Mouse (Mus musculus) myocyte (in vitro differentiated cells): Measurements from ENCODE around the gene Dnajc1. TPM values are rescaled to one million over a fixed set of nuclear protein-coding genes. Genes with fewer than 3 reads are reported as not detected.
A peak's percentile ranks its signal among the peaks of the same experiment; 100 is the strongest.

Experiments used
- H3K27me3 ChIP-seq: one replicate; pipeline ENCODE4 v1.6.1; 2011; ENCODE audit not compliant: control insufficient read depth, insufficient read depth, insufficient read length
- H3K36me3 ChIP-seq: one replicate; pipeline ENCODE4 v1.6.1; 2011; ENCODE audit not compliant: control insufficient read depth, insufficient read depth
- H3K4me2 ChIP-seq: one replicate; pipeline ENCODE4 v1.6.1; 2011; ENCODE audit warnings: low read depth, control low read depth
- H3K4me3 ChIP-seq: one replicate; pipeline ENCODE4 v1.5.1; 2011; ENCODE audit warnings: mild to moderate bottlenecking, control low read depth, moderate library complexity
- H3K79me2 ChIP-seq: one replicate; pipeline ENCODE4 v1.6.1; 2011; ENCODE audit not compliant: control insufficient read depth, insufficient read depth
- H3ac ChIP-seq: one replicate; pipeline ENCODE4 v1.6.1; 2011; ENCODE audit not compliant: control insufficient read depth, insufficient read length
- CEBPB ChIP-seq: IDR thresholded peaks from 2 replicates; pipeline ENCODE4 v1.6.1; 2011; ENCODE audit warnings: mild to moderate bottlenecking, moderate library complexity; ENCODE audit not compliant: poor library complexity, insufficient read depth, severe bottlenecking
- E2F4 ChIP-seq: IDR thresholded peaks from one replicate; pipeline ENCODE4 v1.6.1; 2011; ENCODE audit warnings: mild to moderate bottlenecking, control low read depth, moderate library complexity; ENCODE audit not compliant: insufficient read depth
- MAX ChIP-seq: IDR thresholded peaks from one replicate; pipeline ENCODE4 v1.6.1; 2011; ENCODE audit warnings: low read depth, mild to moderate bottlenecking, control low read depth
- MYOD1 ChIP-seq, 3 experiments: IDR thresholded peaks; one replicate each; pipeline ENCODE4 v1.6.1; 2011; ENCODE audit warnings: control low read depth in 2 of 3, low read depth in 2 of 3, mild to moderate bottlenecking in 2 of 3, moderate library complexity in 1 of 3; ENCODE audit not compliant: insufficient read length in 2 of 3, control insufficient read depth in 1 of 3
- MYOG ChIP-seq, 3 experiments: IDR thresholded peaks; one replicate each; pipeline ENCODE4 v1.6.1; 2011; ENCODE audit warnings: control low read depth in 2 of 3, low read depth in 2 of 3, mild to moderate bottlenecking in 2 of 3; ENCODE audit not compliant: insufficient read length in 2 of 3, control insufficient read depth in 1 of 3, insufficient read depth in 1 of 3
- POLR2A ChIP-seq: IDR thresholded peaks from one replicate; pipeline ENCODE4 v1.6.1; 2011; ENCODE audit warnings: low read depth, mild to moderate bottlenecking, control low read depth, moderate library complexity; ENCODE audit not compliant: insufficient read length
- POLR2AphosphoS2 ChIP-seq: IDR thresholded peaks from one replicate; pipeline ENCODE4 v1.6.1; 2011; ENCODE audit warnings: low read depth, control low read depth; ENCODE audit not compliant: insufficient read length
- REST ChIP-seq: IDR thresholded peaks from one replicate; pipeline ENCODE4 v1.6.1; 2011; ENCODE audit warnings: mild to moderate bottlenecking, control low read depth, moderate library complexity; ENCODE audit not compliant: insufficient read depth, insufficient read length
- SRF ChIP-seq: IDR thresholded peaks from one replicate; pipeline ENCODE4 v1.6.1; 2011; ENCODE audit warnings: low read depth; ENCODE audit not compliant: control insufficient read depth, insufficient read length
- TCF12 ChIP-seq: IDR thresholded peaks from one replicate; pipeline ENCODE4 v1.6.1; 2011; ENCODE audit warnings: mild to moderate bottlenecking, control low read depth; ENCODE audit not compliant: poor library complexity, insufficient read depth, severe bottlenecking
- TCF3 ChIP-seq: IDR thresholded peaks from one replicate; pipeline ENCODE4 v1.6.1; 2011; ENCODE audit warnings: low read depth, control low read depth; ENCODE audit not compliant: insufficient read length
- USF1 ChIP-seq: IDR thresholded peaks from one replicate; pipeline ENCODE4 v1.6.1; 2011; ENCODE audit warnings: low read depth, mild to moderate bottlenecking, control low read depth, moderate library complexity
- polyA plus RNA-seq: library from polyadenylated mRNA; unstranded; fragments of >200 nt; fragmentation: generic; extraction: Trizol; gene quantifications from one replicate; pipeline ENCODE4 v1.2.1, GENCODE M21; 2012; ENCODE audit warnings: missing spikeins

Gene Dnajc1
- polyA plus RNA-seq, 1 experiment: 9.3 TPM

DNA sequence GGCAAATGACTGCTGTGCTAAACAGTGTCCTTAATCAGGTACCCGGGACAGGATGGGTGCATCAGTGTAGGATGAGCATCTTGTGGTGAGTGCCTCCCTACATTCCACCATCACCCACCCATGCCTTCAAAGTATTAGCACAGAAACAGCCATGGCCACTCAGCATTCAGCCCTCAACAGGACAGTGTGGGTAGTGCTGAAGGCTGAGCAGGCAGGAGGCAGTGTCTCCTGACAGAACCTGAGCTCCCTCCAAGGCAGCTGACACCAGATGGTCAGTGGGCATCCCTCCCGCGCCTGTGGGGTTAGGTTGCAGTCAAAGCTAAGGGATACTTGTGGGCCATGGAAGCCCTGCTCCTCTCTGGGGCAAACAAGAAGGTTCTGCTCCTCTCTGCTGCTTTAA lies 174.8 kb downstream of the Dnajc1 start:
- Histone ChIP-seq H3K4me2 (no peak overlapping the region), H3ac (no peak overlapping the region), H3K36me3 (peaks cover 25% of the 10 kb centered on the region), H3K27me3 (no peaks in the 10 kb centered on the region), H3K4me3 (no peak overlapping the region), H3K79me2 (no peaks in the 10 kb centered on the region)
- TF ChIP-seq TCF3 (no peak), MYOG (IDR thresholded peaks at IDR 0.05; ENCODE audit: control insufficient read depth in 1 of 3, insufficient read depth in 1 of 3, insufficient read length in 2 of 3, low read depth in 2 of 3) (peak in 2 of 3 experiments; percentile 62 to 78), POLR2A (no peak), CEBPB (no peak), MYOD1 (IDR thresholded peaks at IDR 0.05; ENCODE audit: control insufficient read depth in 1 of 3, insufficient read length in 2 of 3, low read depth in 2 of 3) (peak in 2 of 3 experiments; percentile 55 to 86), POLR2AphosphoS2 (peak; percentile 32), E2F4 (no peak), TCF12 (no peak), USF1 (no peak)

DNA sequence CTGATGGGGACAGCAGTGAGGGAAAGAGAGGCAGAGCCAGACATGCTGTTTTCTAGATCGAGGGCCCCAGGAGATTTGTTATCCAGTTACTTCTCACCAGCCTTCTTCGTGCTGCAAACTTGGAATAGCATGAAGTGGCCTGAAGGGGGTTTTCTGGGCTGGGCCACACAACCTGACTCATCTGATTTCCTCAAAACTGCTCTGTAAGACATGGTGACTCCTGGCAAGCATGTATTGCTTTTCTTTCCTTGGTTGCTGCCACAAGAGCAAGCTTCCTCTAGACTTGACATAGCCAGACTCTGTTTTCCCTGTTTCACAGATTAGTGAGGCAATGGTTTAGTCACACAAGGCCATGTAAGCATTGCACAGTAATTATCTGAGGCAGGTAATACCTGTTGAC lies 178.6 kb downstream of the Dnajc1 start:
- Histone ChIP-seq H3K79me2 (no peaks in the 10 kb centered on the region), H3ac (no peak overlapping the region), H3K36me3 (peaks cover 41% of the 10 kb centered on the region), H3K4me2 (no peak overlapping the region), H3K27me3 (no peaks in the 10 kb centered on the region), H3K4me3 (no peak overlapping the region)
- no peak for TF ChIP-seq CEBPB
- no peak for TF ChIP-seq REST
- no peak for TF ChIP-seq MYOD1 (IDR thresholded peaks at IDR 0.05; ENCODE audit: control insufficient read depth in 1 of 3, insufficient read length in 2 of 3, low read depth in 2 of 3)
- TF ChIP-seq TCF12: no peak
- TF ChIP-seq SRF: no peak
- no peak for TF ChIP-seq MYOG (IDR thresholded peaks at IDR 0.05; ENCODE audit: control insufficient read depth in 1 of 3, insufficient read depth in 1 of 3, insufficient read length in 2 of 3, low read depth in 2 of 3)
- no peak for TF ChIP-seq MAX
- TF ChIP-seq E2F4: no peak

DNA sequence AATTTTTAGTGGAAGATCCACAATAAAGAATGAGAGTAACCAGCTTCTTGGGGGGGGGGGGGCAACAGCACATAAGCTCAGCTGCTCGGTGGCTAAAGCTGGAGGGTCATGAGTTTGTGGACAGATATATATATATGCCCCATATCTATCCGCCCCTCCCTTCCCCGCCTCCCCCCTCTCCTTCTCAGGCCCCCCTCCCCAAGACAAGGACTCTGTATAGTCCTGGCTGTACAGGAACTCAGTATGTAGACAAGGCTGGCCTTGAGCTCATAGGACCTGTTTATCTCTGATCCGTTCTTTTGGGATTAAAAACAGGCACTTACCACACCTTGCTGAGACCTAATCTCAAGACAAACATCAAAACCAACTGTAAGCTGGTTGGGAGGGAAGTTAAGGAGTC lies 182.7 kb downstream of the Dnajc1 start:
- no peak for TF ChIP-seq MAX
- TF ChIP-seq REST: no peak
- no peaks in the 10 kb centered on the region for H3K79me2 ChIP-seq

DNA sequence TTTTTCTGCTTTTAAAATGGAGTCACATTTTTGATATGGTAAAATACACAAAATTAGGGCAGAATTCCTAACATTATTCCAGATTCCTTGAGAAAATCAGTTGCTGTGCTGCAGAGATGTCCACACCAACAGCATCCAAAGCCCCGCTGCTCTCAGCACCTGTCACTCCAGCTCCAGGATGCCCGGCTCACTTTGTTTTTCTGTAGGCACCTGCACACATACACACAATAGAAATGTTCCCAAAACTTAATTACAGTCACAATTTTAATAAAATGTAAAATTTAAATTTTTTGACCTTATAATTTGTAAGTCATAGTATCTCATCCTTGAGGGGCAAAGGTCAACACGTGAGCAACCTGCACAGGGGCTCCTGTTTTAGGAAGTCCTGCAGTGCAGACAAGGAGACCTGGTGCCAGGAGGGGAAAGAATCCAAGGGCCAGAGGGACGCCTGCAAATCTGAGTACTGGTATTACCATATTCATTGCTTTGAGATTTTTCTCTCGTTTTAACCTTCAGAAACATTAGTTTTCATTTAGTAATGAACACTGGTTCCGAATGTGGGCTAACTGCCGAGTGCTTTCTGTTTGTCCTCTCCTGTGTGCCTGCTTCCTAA lies 183.3 kb downstream of the Dnajc1 start:
- Histone ChIP-seq H3ac (no peak overlapping the region), H3K4me3 (no peak overlapping the region), H3K27me3 (no peaks in the 10 kb centered on the region), H3K79me2 (no peaks in the 10 kb centered on the region), H3K4me2 (no peak overlapping the region), H3K36me3 (peaks cover 45% of the 10 kb centered on the region)
- no peak for TF ChIP-seq POLR2AphosphoS2
- TF ChIP-seq E2F4: no peak
- no peak for TF ChIP-seq USF1
- no peak for TF ChIP-seq SRF

More for the DNA sequence above, 182.7 kb downstream of the Dnajc1 start:
- Histone ChIP-seq H3K27me3 (no peaks in the 10 kb centered on the region), H3K4me2 (no peak overlapping the region), H3K4me3 (no peak overlapping the region), H3ac (no peak overlapping the region), H3K36me3 (peaks cover 43% of the 10 kb centered on the region)

DNA sequence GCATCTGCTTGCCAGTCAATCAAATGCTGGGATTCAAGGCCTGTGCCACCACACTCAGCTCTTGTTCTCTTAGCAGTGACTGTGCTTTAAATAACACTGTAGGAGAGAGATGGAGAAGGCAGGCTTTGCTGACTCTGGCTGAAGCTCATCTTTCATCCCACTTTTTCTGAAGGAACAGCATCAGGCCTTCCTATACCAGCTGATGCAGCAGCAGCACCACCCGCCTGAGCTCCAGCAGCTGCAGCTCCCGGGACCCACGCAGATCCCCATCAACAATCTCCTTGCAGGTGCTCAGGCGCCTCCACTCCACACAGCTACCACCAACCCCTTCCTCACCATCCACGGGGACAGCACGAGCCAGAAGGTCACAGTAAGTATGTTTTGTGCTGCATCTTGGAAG lies 184.1 kb downstream of the Dnajc1 start:
- H3K36me3 ChIP-seq: peaks cover 50% of the 10 kb centered on the region
- H3K4me3 ChIP-seq: no peak overlapping the region
- H3K79me2 ChIP-seq: no peaks in the 10 kb centered on the region
- no peak overlapping the region for H3ac ChIP-seq
- H3K4me2 ChIP-seq: no peak overlapping the region
- TF ChIP-seq TCF12 (no peak), MAX (no peak), TCF3 (no peak), MYOD1 (IDR thresholded peaks at IDR 0.05; ENCODE audit: control insufficient read depth in 1 of 3, insufficient read length in 2 of 3, low read depth in 2 of 3) (no peak), USF1 (no peak), CEBPB (no peak), SRF (no peak), MYOG (IDR thresholded peaks at IDR 0.05; ENCODE audit: control insufficient read depth in 1 of 3, insufficient read depth in 1 of 3, insufficient read length in 2 of 3, low read depth in 2 of 3) (no peak), E2F4 (no peak), REST (no peak)
- H3K27me3 ChIP-seq: no peaks in the 10 kb centered on the region
